ENCODE assay signal across 8 mouse cellular contexts in genomic region chr1:90203783-90204690, GRCm38 (mm10). TPM values are rescaled to one million over a fixed set of nuclear protein-coding genes. Genes with fewer than 3 reads are reported as not detected.
DNase-seq lines count a peak whose midpoint lies in the region; ATAC-seq lines count a peak whose summit lies in the region.

Ackr3 (plus strand) TSS chr1:90203980.

- ATAC-seq in hindbrain, embryonic 11.5 days (ENCODE audit: low FRiP score), result peak; percentile 76
- peak; percentile 76; the same call in 1 of the 2 replicates for ATAC-seq in lung, embryonic 15.5 days (ENCODE audit: borderline replicate concordance, extremely low read depth, low FRiP score, low TSS enrichment)

- 2% methylated on average over 19 of the region's 19 CpGs for WGBS in hindbrain, embryonic 11.5 days
- 2% methylated on average over 19 of the region's 19 CpGs for WGBS in lung, embryonic 15.5 days

- peaks cover 2% of the 10 kb centered on the region; the same call in 1 of the 2 replicates for H3K27me3 ChIP-seq in hindbrain, embryonic 11.5 days (ENCODE audit: control insufficient read depth, insufficient read depth, low read length)
- H3K27me3 ChIP-seq in lung, embryonic 15.5 days, result peaks cover 63% of the 10 kb centered on the region

- no peaks in the 10 kb centered on the region for H3K9me3 ChIP-seq in hindbrain, embryonic 11.5 days (ENCODE audit: control insufficient read depth, low read length)
- H3K9me3 ChIP-seq in lung, embryonic 15.5 days, result no peaks in the 10 kb centered on the region

- peak within 1 kb of the TSS; percentile 67 for H3K27ac ChIP-seq in hindbrain, embryonic 11.5 days (ENCODE audit: low read depth, low read length)
- peak within 1 kb of the TSS; percentile 31 for H3K27ac ChIP-seq in lung, embryonic 15.5 days

- peak within 1 kb of the TSS; percentile 81 for H3K9ac ChIP-seq in hindbrain, embryonic 11.5 days (ENCODE audit: low read depth, low read length)
- peak within 1 kb of the TSS; percentile 45 for H3K9ac ChIP-seq in lung, embryonic 15.5 days

- peak; percentile 77 for DNase-seq in Muller cell, postnatal 12 days (ENCODE audit: inconsistent ontology term)
- DNase-seq in cerebellum, postnatal 25 days, result peak; percentile 74 to 82
- DNase-seq in frontal cortex, postnatal 14 days (ENCODE audit: low spot score in 2 of 2), result peak; percentile 68 to 74
- peak; percentile 88 for DNase-seq in hindbrain, embryonic 11.5 days (ENCODE audit: low spot score)
- peak; percentile 65 for DNase-seq in layer of hippocampus, adult 9-11 months
- DNase-seq in ovary, postnatal 36 days (ENCODE audit: low spot score), result peak; percentile 78
- peak; percentile 34 to 39 for DNase-seq in thymus, postnatal 36 days

- H3K4me1 ChIP-seq in hindbrain, embryonic 11.5 days (replicated peaks; ENCODE audit: control insufficient read depth, insufficient read depth, low read length), result peaks cover 18% of the 10 kb centered on the region
- H3K4me1 ChIP-seq in lung, embryonic 15.5 days, result peaks cover 40% of the 10 kb centered on the region

- no peaks in the 10 kb centered on the region for H3K36me3 ChIP-seq in hindbrain, embryonic 11.5 days (ENCODE audit: control insufficient read depth, insufficient read depth, low read length)
- H3K36me3 ChIP-seq in lung, embryonic 15.5 days, result no peaks in the 10 kb centered on the region

- H3K4me3 ChIP-seq in hindbrain, embryonic 11.5 days (ENCODE audit: low read depth, low read length), result peak within 1 kb of the TSS; percentile 61
- peak within 1 kb of the TSS; percentile 45 for H3K4me3 ChIP-seq in lung, embryonic 15.5 days

- peak within 1 kb of the TSS; percentile 64 for H3K4me2 ChIP-seq in hindbrain, embryonic 11.5 days (replicated peaks; ENCODE audit: low read depth, low read length)
- H3K4me2 ChIP-seq in lung, embryonic 15.5 days, result peak within 1 kb of the TSS; percentile 57

RNA-seq across cellular contexts. Expression of gene Ackr3, which starts in this region (rescaled TPM):
- polyA plus RNA-seq in hindbrain, embryonic 11.5 days (2014; fragmentation: Nextera tagmentation; extraction: Ambion mirVana), result 25.7 and 29.6 TPM in 2 replicates
- 24.4 TPM in 2 replicates for polyA plus RNA-seq in lung, embryonic 15.5 days (2015; fragmentation: Nextera tagmentation; extraction: Ambion mirVana)

Comparison
In these comparisons a context has a peak if more than half of its experiments do, and no peak if none do; other contexts are left out.
1. Peak in every context shown above with its lines: DNase-seq, ATAC-seq, H3K4me3 ChIP-seq and H3K27ac ChIP-seq.
2. DNase-seq: peak in every context shown above with its lines; median percentile 88 in hindbrain, embryonic 11.5 days; 78 in cerebellum, postnatal 25 days; 78 in ovary, postnatal 36 days; 77 in Muller cell, postnatal 12 days; 71 in frontal cortex, postnatal 14 days; 65 in layer of hippocampus, adult 9-11 months; 36 in thymus, postnatal 36 days.